Mouse (Mus musculus) lung, postnatal 14 days (tissue): ENCODE measurements around the gene S100a6.

Experiments
- DNase-seq: peaks from one replicate; pipeline ENCODE4 v3.0.0; 2021

Gene S100a6

DNA sequence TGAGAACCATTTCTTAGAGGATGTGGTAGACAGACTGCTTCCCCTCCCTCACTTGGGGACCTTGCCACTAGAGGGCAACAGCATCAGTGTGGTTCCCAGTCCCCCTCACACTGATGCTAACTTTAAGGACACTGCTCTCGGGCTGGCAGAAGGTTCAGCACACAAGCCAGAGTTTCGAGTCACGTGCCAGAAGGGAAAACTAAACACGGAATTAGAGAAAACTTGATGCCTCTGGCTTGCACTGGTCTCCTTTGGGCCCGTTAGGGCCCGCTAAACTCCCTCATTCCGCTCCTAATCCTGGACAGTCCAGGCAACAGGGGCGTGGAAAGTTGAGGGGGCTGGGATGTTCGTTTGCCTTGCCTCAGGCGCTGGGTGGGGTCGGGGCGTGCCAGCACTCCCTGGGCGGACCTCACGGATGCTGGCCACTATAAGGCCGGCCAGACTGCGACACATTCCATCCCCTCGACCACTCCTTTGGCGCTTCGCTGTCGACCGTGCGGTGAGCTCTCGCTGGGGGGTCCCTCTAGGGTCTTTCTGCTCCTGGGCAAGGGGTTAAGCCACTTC lies at the start of gene S100a6:
TSS of gene S100a6 (plus strand) at position 155 of the 564 bp plus-strand sequence.
- DNase-seq, result peak; percentile 72

DNA sequence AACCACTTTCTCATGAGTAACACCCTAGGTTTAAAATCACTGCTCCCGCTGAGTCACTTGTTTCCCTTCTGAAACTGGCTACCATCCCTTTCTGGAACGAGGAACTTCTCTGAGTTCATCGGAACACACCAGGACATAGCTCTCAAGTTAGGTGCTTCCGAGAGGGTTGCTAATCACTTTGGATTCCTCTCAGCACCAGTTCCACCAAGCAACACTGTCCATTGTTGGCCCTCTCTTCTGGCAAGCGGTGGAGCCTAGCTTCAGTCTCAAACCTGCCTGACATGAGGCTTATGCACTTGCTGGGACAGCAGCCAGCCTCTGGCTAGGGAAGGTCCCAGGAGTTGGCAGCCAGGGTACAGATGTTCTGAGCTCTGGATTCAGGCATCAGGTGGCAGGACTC lies 38.0 kb upstream of the S100a6 start:
- DNase-seq, result no peak

DNA sequence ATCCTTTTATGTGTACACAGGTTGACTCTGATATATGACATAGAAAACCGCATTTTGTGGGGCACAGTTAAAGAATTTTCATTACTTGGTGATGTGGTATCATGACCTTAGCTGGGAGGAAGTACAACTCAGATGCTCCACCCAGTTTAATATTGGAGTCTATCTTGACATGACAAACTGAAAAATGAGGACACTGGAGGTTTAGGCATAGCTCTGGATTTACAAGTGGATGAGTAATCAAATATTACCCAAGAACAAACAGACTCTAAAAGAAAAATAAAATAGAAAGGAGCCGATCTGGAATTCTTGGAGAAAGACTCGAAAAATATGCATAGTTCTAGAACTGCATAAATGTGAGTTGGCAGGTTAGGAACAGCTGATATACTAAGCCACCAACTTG lies 37.4 kb upstream of the S100a6 start:
- DNase-seq, result no peak

- no peak for DNase-seq
Observed at GRCm38 (mm10) chr3:90576351-90577001, 36.2 kb upstream of the S100a6 start.

DNA sequence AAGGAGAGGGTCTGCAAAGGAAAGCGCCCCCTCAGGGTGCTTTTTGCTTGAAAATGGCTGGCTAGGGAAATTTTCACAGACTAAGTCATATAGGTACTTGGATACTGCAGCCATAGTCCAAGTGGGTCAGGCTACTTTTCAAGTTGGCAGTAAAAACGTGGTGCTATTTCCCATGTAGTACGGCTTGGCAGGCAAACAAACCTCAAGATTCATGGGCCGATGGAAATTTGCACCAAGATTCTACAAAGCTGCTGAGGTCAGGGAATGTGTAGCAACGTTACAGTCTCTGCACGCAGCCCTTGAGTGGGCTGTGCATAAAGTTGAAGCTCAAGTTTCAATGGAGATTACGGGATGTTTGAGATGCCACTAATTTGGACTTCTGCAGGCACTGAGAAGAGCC lies 33.2 kb upstream of the S100a6 start:
- DNase-seq, result no peak

DNA sequence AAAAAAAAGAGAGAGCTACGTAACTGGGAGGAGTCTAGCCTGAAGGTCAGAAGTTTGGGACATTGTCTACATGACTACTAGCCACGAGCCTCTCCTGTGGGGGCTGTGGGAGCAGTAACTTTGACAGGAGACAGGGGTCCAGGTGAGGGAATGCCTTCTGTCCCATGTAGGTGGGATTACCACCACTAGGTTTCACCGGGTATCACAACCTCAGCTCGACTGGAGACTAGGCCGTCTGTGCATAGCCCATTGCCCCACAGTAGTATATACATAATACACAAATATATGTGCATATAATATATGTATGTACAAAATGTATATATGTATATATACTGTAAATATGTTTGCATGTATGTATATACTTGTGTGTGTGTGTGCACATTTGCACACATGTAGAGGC lies 31.5 kb upstream of the S100a6 start:
- DNase-seq, result no peak

- no peak for DNase-seq
Observed at GRCm38 (mm10) chr3:90582156-90582555, 30.5 kb upstream of the S100a6 start.

DNA sequence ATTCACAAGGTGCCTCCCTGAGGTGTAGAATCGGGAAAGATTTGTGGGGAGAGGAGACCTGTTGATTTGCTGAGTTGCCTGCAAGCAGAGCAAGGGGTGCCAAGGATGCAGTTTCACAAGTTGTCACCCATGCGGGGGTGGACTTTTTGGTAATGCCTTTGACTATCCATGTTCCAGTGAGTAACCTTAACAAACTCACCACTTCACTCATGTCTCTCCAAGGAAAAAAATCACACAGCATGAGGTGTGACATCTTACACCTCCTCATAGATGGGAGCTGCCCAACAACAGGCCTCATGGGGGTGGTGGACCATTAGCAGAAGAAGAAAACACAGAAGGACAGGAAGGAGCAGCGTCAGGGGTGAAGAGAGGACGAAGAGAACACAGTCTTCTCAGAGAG lies 30.1 kb upstream of the S100a6 start:
- no peak for DNase-seq

DNA sequence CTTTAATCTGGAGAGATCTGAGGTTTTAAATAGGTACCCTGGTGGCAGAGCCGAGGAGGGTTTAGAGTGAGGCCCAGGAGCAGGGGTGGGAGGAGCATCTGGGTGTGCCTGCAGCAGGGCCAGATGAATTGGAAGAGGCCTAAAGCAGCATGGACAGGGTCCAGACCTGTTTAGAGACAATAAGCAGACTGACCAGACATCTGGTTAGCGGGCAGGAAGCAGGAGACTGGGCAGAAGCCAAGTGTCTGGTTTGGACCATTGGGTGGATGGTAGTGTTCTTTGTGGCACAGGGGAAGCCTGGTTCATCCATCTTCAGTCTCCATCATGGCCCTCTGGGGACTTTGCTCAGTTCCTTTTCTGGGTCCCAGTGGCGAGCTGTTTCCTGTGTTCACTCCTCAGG lies 28.8 kb upstream of the S100a6 start:
- DNase-seq, result no peak

DNA sequence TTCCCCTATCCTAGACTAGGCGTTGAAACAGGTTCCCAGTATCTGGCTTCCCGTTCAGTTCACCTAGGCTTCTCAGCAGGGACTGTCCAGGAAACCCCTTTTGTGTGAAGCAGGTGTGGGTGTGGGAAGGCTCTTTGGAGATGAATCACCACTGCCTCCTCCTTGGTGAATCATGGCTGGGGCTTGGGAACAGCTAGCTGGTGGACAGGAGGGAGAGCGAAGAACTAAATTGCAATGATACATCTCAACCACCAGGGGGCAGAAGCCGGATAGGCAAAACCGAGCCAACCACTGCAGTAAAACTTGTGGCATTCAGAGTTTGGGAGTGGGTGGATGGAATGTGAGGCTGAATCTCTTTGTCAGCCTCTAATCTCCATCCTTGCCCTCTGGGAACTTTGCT lies 27.1 kb upstream of the S100a6 start:
- DNase-seq, result peak; percentile 66

GRCm38 (mm10) chr3:90586016-90586643 lies 26.6 kb upstream of the S100a6 start:
- DNase-seq, result no peak

GRCm38 (mm10) chr3:90586906-90587305 lies 25.8 kb upstream of the S100a6 start:
- peak; percentile 71 for DNase-seq

GRCm38 (mm10) chr3:90587361-90588101 lies 25.2 kb upstream of the S100a6 start:
- no peak for DNase-seq

DNA sequence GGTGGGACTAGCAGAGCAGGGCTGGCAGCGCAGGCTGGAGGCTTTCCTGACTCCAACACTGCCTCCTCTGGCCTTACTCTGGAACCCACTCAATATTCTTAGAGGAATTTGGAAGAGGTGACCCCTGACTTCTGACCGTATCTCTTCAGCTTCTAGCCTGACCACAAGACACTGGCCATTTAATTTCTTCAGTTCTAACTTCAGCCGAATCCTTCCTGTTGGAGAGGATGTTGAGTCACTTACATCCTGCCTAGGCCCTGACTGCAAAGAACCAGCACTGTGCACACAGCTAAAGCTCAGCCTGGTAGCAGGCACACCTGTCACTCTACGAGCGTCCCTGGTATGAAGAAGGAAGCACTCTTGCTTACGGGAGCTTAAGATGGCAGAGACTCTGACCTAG lies 23.3 kb upstream of the S100a6 start:
- no peak for DNase-seq

GRCm38 (mm10) chr3:90589947-90590346 lies 22.7 kb upstream of the S100a6 start, which contains the start of gene S100a2:
Gene S100a2, plus strand, starts transcription at chr3:90590247.
- no peak for DNase-seq

DNA sequence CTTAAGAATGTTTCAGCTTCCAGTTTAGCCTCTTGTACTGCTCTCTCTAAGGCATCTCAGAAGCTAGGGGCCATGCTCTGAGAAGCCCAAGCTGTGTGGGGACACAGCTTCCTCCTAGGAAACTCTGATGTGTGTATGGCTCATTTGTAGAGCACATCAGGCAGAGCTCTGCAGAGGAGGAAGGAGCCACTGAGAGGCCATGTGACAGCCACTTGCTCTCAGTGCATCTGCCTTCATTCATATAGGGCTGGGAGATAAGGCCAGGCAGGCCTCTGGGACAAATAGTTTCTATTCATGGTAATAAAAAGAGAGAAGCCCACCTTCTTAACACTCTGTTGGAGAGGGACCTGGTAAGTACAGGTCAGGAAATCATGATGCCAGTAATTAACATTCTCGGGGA lies 18.2 kb upstream of the S100a6 start:
- DNase-seq, result no peak

GRCm38 (mm10) chr3:90595556-90595955 lies 17.1 kb upstream of the S100a6 start:
- no peak for DNase-seq

DNA sequence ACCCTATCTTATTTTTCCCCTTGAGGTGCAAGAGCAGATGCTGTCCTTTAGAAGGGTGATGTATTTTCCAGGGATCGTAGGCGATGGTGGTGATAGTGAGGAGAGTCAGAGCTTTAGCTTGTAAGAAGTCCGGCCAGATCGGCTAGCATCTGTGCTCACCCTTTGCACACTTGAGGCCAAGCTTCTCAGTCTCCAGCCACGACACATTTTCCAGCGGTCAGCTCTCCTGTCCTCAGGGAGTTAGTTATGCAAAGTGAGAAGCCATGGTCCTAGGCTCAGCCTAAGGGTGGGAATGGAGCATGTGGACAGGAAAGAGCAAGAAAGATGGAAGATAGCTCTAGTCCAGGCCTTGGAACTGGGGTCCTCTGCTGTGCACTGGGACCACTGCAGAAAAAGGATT lies 15.9 kb upstream of the S100a6 start:
- no peak for DNase-seq

GRCm38 (mm10) chr3:90597736-90598135 lies 14.9 kb upstream of the S100a6 start:
- no peak for DNase-seq

DNA sequence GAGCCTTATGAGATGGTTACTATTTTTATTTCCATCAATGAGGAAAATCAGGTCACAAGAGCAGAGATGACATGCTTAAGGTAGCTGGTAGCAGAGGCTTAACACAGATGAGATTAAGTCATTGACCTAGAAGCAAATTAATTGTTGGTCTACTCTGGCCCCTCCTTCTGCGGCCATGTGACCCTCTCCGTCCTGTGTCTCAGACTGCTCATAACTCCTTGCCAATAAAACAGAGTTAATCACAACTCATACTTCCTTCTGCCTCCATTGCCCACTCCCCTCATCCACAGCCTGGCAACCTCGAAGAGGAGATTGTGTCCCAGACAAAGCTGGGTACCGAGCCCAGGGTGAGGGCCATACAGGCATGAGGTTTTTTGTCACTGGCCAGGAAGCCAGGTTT lies 14.5 kb upstream of the S100a6 start:
- no peak for DNase-seq

GRCm38 (mm10) chr3:90599401-90599800 lies 13.3 kb upstream of the S100a6 start:
- DNase-seq, result no peak

GRCm38 (mm10) chr3:90600036-90600435 lies 12.6 kb upstream of the S100a6 start:
- DNase-seq, result no peak

DNA sequence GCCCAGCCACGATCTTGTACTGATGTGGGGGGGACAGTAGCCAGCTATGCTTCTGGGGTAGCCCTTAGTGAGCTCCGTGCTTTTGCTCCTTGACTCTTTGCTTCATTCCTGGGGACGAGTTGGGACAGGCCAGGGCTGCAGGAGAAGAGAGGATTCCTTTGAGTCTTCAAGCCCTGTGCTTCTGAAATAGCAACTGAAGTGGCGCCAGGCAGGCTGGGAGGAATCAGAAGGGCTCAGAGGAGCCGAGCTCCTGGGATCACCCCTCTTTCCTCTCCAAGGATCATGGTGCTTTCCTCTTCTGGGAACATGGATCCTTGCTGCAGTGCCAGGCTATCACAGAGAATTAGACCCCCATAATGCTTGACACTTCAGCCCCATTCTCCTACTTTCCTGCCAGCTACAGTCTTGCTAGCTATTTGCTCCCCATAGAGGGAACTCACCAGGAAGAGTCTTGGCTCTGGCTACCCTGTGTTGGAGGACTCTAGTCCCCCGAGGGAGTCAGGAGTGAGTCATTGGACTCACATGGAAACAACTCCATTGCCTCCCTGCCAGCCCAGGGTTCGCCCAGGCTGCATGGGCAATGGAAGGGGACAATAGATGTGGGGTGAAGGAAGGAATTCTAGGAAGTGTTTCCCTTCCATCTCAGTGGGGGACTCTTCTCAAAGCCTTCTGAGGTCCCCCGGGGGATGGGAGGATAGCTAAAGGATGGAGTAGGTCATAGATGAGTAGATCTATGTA lies 12.1 kb upstream of the S100a6 start:
- DNase-seq, result no peak
